Mouse (Mus musculus): ENCODE results near the gene Rasgef1b.

Gene Rasgef1b

DNA sequence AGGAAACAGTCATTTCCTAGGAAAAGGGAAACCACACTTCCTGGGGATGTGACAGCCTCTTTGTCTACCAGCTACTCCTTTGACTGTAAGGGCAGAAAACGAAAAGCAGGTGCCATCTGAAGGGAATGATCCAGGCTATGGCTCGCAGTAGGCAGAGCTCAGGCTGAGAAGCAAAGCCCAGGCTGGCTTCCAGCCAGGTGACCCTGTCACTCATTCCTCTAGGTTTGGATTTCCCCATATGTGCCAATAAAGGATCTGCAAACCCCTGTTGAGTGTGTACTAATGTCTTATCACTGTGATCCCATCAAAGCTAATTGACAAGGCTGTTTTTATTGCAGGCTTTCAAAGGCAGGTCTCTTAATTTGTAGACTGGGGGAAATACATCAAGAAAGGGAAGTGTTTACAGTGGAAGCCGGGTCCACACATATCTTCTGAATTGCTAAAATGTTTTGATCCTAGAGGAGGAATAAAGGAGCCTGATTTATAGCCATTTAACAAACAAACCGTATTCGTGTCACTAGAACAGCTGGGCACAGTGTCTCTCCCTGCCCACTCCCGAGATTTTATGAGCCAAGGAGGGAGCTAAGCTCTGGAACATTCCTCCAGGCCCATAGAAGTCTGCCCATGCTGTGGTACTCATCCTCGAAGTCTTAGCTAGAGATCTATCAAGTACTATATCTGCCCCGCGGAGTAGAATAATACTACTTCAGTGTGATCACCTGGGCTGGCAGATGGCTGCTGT lies 449.7 kb downstream of the Rasgef1b start:
- no peak for DNase-seq

DNA sequence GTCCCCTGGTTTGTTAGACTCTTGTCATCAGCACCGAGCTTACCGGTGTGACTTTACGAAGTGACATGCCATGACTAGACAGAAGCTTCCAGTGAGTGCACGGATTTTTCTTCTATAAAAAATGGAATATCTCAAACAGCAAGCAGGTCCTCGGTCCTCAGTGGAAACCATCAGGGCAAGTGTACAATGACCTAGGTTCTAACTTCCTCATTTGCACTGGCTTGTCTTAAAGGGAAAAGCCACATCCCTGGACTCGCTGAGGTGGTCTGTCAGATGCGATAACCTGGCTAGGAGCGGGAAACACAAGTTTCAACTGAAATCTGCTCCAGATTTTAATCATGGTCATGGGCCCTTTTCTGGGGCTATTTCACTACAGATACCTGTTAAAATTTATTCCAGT lies 450.5 kb downstream of the Rasgef1b start:
- no peak for DNase-seq

DNA sequence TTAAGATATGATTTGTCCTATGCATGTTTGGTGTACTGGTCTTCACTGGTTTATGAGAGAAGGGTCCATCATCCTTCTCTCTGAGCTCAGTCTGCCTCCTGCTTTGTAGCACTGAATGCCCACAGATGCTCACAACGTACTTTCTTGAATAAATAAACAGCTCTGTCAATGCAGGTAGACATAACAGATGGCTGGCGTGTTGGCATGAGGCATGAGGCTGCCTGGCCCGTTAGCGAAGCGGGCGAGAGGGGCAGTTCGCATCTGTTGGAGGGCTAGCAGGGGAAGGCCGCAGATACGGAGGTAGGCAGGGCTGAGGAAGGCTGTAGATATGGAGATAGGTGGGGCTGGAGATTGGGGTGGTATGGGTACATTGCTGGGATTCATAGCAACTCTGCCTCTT lies 451.3 kb downstream of the Rasgef1b start:
- DNase-seq: no peak

DNA sequence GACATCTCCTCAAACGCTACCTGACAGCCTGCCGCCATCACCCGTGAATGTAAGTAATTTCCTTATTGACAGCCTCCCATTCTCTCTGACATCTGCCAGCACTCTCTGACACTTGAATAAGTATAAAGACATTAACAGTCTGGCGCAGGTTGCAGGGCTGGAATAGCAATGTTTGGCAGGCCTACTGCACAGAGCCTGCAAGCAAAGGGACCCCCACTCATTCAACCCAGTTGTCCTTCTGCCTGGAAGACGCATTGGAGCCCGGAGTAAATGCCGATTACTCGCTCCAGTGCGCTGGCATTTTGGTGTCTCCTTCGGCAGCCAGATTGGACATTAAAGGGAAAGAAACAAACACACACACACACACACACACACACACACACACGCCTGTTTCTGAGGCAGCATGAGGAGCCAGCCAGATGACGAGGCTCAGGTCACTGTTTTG lies 454.7 kb downstream of the Rasgef1b start:
- no peak for DNase-seq

DNA sequence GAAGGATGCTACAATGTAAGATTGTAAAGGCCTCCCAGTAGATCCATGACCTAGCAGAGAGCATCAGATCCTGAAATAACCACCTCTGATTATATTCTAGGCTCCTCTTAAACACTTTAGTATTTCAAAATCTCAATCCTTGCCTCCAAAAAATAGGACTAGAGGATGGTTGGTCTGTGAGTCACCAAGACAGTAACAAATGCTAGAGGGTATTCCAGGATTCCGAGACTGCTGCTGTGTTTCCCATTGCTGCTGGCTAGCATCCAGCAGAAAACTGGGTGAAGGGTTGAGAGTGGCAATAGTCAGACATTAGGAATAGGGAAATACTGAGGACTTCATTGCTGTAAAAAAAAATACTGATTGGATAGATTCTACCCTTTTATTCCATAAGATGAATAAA lies 457.3 kb downstream of the Rasgef1b start:
- no peak for DNase-seq

DNA sequence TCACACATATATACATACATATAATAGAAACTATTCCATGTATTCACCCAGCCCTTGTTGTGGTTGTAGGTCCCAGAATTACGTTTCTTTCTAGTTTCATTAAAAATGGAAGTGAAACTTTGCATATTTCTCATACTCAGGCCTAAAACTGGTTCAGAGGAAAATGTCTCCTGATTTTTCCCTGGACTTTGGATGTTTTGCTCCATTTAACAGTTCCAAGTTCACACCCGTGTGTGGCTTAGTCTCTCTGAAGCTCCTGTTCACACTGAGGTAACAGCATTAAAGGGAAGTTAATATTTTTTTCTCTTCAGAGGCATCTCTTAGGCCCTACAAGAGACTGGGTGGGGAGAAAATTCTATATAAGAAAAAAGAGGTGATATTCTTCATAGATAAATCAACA lies 459.7 kb downstream of the Rasgef1b start:
- no peak for DNase-seq

DNA sequence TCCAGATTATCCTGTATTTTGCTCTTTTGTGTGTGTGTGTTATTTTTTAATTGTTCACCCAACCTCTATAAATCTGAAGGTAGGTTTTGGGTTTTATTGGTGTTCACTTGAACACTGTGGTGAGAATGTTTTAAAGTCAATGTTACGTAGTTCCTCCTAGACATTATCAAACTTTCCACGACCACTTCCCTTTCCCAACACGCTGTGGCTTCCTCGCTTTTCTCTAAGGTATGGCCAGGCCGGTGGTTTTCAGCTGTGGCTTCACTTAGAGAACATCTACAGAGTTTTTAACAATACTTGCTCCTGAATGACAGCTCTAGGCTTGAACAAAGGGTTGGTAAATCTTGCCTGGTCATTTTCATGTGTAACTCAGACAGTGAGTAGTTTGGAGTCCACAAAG lies 461.5 kb downstream of the Rasgef1b start:
- DNase-seq: no peak

DNA sequence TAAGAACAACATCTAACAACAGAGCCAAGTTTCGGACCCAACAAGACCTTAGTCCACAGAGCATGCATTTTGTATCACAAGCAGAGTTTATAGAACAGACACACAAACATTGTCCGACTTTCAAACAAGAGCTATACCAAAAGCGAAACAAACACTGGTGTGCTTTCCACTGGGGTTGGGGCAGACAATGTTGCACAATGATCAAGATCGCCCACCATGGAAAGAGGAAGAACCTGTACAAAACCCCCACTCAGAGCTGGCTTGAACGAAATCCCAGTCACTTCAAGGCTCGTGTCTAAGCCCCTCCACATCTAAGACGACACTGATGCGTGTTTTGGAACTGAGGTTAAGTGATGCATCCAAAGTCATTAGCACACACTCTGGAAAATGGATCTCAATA lies 462.6 kb downstream of the Rasgef1b start:
- DNase-seq: no peak

DNA sequence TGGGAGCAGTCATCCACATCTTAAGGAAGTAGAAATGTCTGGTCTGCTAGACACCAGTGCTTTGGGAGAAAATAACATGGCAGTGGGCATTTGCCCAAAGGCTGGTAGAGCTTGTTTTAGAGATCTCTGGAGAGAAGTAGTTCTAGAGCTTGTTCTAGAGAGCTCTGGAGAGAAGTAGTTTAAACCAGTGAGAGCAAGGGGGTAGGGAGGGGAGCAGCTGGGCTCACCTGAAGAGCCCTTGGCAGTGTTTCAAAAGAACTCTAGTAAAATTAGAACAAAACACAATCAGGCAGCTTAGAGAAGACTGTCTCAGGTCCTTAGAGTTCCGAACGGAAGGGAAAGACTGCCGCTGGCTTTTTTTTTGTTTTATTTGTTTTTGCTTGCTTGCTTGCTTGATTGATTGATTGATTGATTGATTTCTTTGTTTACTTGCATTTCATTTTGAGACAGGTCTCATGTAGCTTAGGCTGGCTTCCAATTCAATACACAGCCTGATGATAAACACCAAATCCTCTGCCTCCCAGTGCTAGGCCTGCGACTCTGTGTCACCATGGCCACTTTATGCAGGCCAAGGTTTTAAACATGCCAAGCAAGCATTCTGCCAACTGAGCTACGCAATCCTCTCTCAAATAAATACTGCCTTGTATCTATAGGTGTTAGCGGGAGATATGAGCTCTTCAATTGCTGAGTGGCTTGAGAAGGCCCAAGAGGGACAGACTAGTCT lies 466.5 kb downstream of the Rasgef1b start:
- no peak for DNase-seq

DNA sequence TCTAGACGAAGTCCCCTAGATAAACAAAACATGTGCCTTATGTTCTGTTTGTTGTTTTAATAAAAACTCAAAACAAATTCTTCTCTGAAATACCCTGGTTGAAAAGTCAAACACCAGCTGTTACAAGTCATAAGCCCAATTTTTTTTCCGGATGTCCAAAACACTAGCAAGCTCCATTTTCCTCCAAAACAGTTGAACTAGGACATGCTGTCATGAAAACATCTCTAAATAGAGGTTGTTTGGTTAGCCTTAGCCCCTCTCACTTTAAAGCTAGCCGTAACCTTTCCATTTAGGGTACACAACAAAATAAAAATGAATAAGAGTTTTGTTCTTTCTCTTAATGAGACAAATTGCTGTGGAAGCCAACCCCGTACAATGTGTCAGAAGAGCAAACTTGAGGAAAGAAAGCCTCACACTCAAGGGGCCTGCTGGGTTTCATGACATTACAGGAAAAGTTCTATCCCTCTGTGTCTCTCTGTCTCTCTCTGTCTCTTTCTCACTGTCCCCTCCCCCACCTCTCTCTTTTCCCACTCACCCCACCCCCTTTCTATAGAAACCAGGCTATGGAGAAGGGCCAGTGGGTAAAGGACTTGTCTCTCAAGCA lies 467.6 kb downstream of the Rasgef1b start:
- no peak for DNase-seq

DNA sequence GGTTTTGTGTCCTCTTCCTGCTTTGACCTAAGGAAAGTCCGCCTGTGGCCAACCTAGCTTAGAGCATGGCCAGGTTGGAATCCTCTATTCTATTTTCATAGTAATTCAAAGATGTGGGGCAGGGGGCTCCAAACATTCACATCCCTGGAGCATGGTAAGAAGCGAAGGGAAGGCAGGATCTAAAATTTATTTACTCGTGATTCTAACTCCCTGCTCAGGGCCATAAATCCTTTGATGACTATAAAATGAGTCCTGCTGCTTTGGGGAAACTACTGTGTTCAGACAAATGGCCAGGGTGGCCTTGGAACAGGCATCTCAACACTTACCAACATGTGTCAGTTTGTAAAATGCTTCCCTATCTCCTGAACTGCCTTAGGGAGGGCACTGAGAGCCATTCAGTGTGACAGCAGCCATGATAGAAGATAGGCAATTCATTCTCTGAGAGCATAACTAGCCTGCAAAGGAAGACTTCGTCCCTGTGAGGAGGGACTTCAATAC lies 470.8 kb downstream of the Rasgef1b start:
- no peak for DNase-seq

DNA sequence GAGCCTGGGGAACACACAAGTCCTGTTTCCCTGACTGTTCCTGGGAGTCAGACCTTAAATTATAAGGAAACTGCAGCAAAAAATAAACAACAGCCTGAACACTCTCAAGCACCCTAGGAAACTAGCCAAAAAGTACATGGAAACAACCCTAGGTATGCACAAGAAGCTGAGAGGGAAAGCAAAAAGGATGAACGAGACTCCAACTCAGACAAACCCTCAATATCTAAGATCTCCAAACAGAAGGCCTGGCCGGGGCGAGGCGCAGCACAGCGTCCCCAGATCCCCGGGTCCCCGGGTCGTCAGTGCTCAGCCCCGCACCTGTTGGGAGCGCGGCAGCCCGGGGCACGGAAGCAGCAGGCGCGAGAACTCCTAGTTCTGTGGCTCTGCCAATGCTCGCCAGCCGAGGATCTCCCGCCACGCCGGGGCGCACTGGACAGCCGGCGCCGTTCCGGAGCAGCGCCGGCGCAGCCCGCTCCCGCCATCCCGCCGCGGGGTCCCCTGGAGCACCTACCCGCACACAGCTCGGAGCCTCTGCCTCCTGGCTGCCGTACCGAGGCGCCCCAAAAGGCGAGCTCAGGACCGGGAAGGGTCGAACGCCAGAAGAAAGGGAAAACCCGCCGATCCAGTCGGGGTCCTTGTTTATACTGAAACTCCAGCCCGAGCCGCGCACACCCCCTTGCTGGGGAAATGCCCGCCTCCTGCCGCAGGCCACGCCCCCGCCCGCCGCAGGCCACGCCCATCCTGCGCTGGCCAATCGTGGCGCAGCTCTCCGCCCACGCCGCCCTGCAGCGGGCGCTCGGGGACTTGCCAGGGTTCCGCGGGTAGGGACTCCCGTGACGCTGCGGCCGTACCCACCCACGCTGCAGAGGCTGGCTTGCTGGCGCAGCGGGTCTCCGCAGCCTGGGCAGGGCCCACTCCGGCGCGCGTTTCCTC lies 476.4 kb downstream of the Rasgef1b start:
- DNase-seq: peak; percentile 97

DNA sequence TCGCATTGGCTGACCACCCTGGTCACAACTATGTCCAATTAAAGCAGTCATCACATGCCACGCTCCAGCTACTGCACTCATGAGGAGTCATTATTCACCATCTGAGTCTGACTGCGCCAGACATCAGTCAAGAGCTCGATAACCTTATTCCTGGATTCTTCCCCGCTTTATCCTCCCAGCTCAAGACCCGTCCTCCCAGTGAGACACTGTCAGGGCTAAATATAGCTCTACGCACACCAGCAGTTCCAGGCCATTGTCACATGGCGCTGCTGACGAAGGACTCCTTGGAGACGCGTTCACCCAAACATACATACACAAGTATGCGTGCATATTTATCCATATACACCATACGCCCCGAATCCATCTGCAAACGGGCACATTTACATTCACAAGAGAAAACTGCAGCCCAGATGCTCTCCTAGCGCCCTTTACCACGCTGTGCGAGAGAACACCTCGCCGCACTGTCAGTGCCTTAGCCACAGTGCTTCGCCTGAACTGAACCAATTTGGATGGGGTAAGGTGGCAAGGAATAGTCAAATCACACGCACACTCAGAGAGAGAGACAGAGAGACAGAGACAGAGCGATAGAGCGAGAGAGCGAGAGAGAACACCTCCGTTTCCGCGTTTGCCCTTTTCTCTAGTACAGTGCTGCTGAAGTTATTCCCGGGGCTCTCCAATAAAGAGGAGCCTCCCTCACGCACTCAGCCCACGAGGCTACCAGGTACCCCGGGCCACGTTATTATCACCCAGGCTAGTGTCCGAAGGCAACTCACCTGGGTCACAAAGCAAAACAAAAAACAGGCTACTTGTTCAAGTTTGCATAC lies 477.3 kb downstream of the Rasgef1b start:
- peak; percentile 78 for DNase-seq

DNA sequence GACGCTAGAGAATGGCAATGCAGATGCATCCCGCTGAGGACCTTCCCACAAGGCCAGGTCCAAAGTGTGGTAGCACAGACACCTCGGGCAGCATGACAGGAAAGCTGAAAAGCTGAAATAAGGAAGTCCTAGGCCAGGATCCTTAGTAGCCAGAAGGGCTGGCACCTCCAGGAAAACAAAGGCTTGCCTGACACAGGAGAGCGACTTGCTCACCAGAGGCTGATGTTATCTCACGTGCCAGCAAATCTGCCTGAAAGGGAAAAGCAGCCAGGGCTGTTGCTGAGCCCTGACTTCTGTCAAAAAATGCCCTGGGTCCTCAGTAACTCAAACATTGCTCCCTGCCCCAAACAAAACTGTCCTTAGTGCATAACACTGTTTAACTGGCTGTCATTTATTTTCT lies 478.0 kb downstream of the Rasgef1b start:
- no peak for DNase-seq

DNA sequence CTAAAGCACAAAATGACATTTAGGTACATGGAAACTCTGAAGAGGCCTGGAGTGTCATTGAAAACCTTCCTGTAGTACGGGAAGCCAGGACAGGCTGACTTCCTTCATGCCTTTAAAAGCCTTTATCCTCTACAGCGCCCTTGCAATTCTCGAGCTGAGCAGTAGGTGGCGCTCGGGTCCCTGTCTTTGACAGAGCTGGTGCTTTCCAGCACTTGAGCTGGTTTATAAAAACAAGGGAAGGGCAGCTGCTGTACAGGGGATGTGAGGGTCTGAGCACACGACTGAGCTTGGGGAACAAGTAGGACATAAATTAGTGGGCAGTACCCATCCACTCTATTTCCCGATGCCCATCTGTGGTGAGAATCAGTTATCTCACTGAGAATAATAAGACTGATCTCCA lies 480.4 kb downstream of the Rasgef1b start:
- peak; percentile 95 for DNase-seq

DNA sequence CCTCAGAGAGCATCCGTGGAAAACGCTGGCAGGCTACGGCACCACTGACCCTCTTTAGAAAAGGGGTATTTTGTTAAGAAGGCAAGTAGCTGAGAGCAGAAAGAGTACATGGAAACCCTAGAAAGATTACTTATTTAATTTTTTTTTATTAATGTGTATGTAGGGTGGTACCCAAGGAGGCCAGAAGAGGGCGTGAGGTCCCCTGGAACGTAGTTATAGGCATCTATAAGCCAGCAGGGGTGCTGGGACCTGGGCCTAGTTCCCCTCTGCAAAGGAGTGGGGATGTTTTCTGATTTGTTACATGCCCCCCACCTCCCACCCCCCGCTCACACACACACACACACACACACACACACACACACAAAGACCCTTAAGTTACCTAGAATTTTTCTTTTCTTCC lies 480.9 kb downstream of the Rasgef1b start:
- DNase-seq: no peak

DNA sequence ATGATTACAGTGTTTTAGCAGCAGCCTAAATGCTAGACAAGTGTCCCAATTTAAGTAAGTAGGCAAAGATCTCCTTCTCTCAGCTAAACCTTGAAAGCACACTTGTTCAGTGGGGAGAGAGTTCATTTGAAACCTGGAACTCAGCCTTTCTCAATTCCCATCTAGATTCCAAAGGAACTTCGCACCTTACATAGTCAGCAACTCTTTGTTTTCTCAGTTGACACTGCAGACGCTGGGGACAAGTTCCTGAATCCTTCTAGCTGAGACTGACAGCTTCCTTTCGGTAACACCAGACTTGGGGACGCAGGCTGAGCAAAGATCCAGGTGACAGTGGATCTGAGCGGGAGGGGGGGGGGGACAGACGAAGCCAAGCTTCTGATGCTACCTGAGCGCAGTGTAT lies 481.4 kb downstream of the Rasgef1b start:
- no peak for DNase-seq

DNA sequence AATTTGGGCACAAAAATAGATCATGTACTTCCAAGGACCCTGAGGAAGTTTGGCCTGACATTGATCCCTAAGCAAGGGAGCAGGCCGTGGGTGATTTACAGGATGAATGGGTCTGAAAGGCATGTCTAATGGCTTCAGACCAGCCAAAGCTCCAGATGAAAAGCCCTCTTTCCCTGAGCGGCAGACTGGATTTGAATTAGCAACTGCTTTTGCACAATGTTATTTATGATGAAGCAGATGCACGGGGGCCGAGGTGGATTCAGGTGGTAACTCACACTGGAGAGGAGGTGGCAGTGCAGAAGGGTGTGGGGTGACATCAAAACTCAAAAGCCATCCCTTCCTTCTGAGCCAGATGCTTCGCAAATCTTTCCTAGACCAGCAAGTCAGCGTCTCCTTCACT lies 481.9 kb downstream of the Rasgef1b start:
- DNase-seq: peak; percentile 78

DNA sequence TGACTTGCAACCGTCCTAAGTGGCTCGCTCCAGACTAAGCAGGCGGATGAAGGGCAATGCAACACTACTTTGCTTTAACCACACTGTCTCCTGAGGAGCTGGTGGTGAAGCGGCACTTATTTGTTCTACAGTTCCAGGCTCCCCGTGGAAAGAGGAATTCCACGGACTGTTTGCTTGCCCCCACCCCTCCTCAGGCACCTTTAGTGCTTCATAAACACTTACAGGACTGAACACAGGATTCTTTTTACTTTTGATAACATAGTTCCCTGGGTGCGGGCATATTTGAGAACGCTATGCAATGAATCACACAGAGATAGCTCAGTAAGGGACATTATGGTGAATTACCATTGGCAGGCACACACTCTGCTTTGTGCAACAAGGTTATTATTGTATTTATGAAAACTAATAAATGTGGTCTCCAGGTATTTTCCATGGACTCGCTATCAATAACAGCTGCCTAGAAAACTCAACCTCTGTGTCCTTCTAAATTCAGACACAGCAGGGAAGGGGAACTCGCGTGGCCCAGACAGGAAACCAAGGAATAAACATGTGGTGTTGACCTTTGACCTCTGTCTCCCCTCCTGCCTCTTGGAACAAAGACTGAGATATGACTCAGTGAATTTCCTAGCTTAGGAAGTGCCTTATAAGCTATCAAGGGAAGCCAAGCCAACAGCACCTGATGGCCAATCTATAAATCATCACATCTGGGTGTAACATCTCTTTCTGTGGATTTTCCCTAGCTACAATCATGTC lies 486.7 kb downstream of the Rasgef1b start:
- no peak for DNase-seq

DNA sequence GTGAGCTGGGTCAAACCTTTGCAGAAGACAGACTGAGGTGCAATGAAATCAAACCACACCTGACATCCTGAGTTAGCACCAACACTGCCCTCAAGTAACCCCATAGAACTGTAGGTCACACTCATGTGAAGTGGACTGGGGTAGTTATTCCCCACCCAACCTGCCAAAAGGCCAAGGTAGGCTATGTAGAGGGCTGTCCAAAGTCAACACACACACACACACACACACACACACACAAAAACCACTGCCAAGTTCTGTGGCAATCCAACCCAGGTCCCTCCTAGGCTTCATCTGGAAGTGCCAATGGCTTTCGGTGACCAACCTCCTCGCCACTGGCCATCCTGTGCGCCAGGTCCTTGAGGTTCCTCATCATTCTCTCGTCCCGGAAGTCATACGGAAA lies 488.4 kb downstream of the Rasgef1b start:
- no peak for DNase-seq

DNA sequence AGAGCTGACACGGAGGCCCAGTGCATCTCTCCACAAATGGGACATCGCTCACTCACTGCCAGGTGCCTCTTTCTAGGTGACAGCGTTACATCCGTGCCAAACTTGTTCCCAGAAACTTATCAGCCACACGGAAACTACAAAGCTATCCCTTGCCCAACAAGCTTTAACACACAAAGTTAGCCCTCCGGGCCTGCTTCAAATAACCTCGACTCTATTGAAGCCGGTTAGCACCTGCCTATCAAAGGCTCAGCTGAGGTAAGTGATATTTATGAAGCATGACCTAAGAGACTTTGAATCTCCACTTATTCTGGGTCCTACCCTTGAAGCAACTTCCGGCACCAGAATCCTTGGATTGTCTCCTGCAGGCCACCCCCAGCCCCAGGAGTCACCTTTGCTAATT lies 489.2 kb downstream of the Rasgef1b start:
- no peak for DNase-seq
